Mouse (Mus musculus): ENCODE measurements at regions not wholly inside any gene's neighbourhood (a gene's known extent, or its start where the extent isn't known, plus 50 kb on each side); places are given as distances from the start of the nearest gene placed in this dataset.
A peak's percentile ranks its signal among the peaks of the same experiment; 100 is the strongest.

DNA sequence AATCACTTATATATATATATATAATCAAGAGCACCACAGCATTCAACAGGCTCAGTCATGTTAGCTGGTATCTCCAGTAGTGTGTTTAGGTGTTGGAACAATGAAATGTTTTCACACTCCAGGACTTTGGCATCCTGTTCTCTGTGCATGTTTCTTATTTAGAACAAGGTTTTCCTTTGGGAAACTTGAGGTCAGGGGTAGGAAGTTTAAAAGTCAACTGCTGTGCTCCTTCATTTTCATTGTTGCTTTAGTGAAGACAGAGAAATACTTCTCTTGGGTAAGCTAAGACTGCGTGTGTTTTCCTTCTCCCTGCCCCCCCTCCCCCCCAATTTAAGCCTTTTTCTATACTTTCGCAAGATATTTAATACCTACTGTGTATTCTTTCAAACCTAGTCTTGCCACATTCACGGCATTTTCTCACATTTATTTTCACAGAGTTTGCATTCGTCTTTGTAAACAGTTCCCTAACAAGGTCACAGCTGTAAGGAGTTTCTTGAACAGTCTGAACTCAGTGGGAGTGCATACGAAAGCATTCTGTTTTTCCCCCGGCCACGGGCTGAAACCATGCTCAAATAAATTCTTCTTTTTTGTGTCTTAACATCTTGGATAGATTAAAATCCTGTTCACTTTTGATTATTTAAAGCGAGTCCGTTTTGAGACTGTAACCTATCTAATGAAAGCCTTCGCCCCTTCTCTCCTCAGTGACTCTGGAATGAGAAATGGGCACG, 279.2 kb downstream of the Col12a1 start:
- DNase-seq, result no peak

DNA sequence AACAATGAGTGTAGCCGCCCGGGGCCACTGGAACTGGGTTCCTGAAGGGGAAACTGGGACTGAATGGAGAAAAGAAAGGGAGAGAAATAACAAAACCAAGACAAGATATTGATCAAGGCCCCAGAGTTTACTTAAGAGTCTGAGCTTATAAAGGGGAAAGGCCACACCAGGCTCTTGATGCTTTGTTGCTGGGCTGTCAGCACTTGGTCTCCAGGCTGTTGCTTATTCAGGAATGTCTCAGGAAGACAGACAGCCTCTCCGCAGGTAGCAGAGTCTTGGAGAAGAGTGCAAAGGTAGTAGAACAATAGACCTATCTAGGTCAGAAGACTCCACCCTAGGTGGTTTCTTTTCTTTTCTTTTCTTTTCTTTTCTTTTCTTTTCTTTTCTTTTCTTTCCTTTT, 263.4 kb downstream of the Col12a1 start:
- DNase-seq, result no peak

DNA sequence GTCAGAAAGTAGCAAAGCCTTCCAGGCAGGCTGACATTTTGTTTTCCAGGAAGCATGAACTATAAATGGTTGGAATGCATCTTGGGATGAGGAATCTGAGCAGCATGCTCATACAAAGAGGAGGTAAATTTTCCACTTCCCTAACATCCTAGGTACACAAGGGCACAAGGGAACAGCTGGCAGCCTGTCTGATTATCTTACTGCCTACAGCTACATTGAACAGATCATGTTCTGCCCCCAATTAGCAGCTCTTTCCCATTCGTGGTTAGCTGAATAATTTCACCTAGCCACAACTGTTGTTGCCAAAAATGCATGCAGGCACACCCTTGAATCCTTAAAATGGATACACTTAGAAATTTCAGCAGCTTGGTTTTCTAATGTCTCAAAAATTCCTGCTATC, 239.5 kb downstream of the Col12a1 start:
- DNase-seq, result no peak

DNA sequence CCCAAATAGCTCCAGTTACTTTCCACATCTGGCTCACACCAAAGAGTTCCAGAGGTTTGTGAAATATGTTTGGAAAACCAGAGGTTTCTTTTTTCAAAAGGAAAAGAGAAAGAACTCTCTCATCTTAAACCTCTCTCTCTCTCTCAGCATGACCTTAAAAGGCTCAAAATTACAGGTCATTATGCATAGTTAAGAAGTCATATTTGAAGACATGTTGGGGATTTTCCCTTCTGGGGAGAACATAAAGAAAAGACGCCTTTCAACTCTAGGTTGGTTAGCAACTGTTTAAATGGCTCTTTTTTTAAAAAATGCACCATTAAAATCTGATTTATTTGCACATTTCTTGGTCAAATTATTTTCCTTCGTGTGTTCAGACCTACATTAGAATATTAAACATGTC, 218.4 kb downstream of the Col12a1 start:
- DNase-seq, result no peak

DNA sequence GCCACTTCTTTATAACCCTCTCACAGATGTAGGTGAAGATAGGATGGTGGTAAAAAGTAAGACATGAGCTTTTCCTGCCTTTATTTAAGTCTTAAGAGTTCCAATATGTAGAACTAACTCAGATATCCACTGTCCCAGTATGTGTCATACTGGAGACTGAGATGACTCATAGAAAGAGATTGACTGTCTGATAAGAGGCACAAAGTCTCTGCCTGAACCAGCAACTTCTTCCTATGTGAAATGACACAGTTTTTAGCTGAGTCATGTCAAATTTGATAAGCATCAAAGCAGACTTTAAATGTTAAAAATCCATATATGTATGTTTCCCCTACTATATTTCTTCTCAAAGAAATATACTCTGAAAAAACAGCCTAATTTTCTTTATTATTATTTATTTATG, 216.6 kb downstream of the Col12a1 start:
- no peak for DNase-seq

DNA sequence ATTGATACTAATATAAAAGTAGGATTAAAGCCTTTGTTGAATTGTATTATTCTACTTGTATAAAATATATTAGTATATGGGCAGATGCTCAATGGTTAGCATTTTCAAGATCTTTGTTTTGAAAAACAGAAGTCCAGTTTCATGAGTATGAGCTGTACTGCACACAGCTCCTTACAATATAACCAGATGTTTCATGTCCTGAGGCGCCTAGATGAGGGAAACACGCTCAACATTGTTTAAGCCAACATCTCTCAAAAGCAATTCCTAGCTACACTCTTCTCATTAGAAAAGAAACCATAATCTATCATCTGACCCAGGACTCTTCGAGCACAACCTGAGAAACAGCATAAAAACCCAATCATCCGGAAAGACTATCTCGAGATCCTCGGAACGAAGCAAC, 202.2 kb downstream of the Col12a1 start:
- no peak for DNase-seq

DNA sequence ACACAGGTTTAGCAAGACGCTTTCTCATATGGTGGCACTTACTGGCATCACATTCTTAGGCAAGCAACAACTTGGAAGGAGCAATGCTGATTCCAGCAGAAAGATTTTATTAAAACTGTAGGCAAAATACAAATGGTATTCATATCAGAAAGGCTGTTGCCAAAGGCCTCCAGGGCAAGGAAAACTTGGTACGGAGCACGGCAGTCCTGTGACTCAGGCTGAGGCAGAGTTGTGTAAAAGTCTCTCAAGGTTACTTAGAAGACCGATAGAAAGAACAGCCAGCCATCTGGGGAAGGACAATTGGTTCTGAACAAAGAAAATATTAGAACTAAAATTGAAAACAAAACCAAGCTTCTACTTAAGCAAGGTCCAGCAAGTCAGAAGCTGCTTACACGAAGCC, 201.2 kb downstream of the Col12a1 start:
- peak; percentile 36 for DNase-seq

DNA sequence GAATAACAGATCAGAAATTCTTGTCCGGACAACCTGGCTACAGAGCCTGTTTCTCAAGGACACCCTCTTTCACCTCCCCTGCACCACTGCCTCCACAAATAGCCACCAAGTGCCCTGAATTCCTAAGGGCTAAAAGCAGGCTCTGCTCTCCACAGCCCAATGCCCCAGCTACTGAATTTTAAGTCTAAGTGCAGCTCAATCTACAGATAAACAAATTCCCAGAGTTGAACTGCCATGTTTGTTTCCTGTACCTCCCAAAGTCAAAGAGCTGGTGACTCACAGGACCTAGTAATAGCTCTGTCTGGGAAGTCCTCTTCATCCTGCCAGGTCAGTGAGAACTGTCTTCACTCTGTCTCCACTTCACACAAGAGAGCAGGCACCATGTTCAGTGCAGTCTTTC, 200.0 kb downstream of the Col12a1 start:
- DNase-seq, result no peak

DNA sequence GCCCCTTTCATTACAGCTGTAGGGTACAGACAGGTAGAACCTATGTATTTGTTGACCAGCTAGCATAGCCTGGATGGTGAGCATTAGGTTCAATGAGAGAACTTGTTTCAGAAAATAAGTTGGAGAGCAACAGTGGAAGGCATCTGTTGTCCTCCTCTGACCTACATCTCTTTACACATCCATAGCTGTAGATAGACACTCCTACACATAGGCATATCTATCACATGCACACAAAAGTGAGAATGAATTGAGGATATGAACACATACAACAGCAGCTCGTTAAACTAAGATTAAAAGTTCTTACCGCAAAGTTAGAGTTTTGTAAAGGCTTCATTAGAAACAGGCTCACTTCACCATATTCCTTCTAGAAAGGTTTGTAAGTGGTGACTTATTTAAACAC, 198.1 kb downstream of the Col12a1 start:
- DNase-seq, result no peak

DNA sequence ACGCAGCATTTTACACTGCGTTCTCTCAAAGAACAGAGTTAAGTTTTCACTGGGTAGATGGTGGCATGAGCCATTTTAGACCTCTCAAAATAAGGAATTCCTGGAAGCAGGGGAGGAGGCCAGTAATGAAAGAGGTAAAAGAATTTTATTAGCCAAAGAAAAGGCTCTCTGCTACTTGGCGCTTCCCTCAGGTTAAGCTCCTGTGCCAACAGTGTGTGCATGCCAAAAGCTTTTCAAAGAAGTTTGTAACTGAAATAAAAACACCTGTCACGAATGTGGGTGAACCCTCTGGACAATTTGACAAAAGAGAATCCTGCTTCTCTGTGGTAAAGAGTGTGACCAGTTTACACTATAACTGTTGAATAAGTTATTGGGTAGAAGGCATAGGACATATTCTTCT, 195.6 kb downstream of the Col12a1 start:
- no peak for DNase-seq

DNA sequence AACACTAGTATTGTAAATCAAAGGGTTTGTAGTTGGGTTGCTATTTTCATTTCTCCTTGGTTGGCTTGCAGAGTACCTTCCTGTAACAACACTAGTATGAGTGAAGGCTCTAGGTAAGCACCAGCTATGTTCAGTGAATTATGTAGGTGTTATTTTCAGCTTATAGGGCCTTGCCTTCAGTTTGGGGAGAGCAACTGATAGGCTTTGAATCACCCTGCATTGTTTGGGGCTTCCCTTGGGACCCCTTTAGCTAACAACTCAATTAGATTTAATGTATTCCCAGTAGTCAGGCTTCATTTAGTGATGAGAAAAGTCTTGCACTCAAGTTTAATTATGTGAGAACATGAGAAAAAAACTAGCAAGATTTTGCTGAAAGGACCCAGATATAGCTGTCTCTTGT, 193.6 kb downstream of the Col12a1 start:
- no peak for DNase-seq

DNA sequence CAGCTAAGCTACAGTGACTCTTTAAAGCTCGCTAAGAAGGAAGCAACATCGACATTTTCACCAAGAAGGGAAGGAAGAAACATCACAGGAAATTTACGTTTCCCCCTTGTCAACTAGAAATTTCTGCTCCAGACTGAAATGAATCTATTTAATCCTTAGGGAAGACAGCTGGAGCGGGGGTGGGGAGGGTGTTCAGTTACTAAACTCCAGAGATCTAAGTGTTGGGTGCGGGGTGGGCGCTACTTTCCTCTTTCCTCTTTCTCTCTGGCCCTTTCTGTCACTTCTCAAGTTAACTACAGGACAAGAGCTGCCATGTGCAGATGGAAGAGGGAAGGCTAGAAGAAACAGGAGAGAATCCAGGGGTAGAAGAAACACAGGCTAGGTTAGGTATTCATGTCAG, 192.2 kb downstream of the Col12a1 start:
- DNase-seq, result no peak

DNA sequence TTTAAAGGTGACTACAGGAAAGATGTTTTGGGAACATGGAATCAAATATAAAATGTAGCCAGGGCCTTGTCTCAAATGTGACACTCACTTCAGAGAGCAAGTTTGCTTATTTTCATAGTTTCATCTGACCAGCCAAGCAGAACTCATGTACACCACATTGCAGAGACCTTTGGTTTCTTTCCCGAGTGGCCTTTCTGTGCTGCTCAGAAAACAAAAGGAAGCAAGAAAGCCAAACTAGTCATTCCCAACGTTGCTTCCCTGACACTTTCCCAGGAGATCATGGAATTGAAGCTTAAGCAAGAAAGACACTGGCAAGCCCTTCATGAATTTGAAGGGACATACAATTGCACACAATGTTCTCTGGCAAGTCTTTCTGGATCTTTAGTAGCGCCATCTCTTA, 191.3 kb downstream of the Col12a1 start:
- DNase-seq, result no peak
